Mouse (Mus musculus) common myeloid progenitor, adult 5-6 weeks (primary cell): ENCODE results near the gene 4930404H24Rik. TPM values are rescaled to one million over a fixed set of nuclear protein-coding genes. Genes with fewer than 3 reads are reported as not detected.
A peak's percentile ranks its signal among the peaks of the same experiment; 100 is the strongest.

Experiments
- ATAC-seq: replicated peaks from 2 replicates; pipeline ENCODE4 v1.8.0; 2016; ENCODE audit warnings: low read depth, mild to moderate bottlenecking, moderate TSS enrichment, inconsistent platforms; ENCODE audit not compliant: poor library complexity, severe bottlenecking
- total RNA-seq: library from RNA; stranded (forward); fragments of 200-1000, 187-1606 nt; gene quantifications from 2 replicates; pipeline ENCODE4 v1.2.3, GENCODE M21; 2017

4930404H24Rik gene
- total RNA-seq, 1 experiment from 2014 or later, result not detected

DNA sequence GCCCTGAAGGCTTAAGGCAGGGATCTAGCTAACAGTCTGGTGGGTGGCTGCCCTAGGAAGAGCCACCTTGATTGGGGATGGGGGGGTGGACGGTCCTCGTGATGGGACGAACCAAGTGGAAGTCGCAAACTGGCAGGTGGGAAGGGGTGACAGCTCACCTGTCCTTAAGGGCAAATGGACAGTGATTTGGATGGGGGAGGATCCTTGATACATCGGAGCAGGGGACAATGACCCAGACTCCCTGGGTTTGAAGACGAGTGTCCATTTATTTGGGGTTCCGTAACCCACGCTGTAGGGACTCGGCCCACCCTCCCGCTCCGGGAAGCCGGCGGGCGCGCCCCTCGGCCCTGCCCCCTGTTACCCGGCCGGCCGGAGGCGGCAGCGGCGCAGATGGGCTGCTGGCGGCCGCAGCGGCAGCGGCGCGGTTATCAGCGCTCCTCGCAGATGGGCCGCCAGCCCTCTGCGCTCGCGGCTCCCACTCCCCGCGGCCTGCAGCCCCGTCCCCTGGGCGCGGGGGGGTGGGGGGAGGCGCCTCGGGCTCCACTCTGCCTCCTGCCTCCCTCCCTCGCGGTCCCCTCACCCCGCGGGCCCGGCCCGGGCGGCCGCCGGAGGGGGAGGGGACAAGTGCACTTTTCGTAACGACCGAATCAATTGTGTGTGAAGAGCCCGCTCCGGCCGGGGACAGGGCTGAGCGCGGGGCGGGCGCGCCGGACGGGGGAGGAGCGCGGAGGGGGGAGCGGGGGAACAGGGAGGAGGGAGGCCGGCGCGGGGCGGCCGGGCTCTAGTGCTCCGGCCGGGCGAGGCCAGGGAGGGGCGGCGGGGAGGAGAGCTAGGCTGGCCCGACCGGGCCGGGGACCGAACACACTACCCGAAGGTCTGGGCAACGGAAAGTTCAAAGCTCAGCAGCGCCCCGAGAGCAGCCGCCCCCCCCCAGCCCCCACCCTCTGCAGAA lies 35.3 kb downstream of the 4930404H24Rik start:
- ATAC-seq, result no peak

DNA sequence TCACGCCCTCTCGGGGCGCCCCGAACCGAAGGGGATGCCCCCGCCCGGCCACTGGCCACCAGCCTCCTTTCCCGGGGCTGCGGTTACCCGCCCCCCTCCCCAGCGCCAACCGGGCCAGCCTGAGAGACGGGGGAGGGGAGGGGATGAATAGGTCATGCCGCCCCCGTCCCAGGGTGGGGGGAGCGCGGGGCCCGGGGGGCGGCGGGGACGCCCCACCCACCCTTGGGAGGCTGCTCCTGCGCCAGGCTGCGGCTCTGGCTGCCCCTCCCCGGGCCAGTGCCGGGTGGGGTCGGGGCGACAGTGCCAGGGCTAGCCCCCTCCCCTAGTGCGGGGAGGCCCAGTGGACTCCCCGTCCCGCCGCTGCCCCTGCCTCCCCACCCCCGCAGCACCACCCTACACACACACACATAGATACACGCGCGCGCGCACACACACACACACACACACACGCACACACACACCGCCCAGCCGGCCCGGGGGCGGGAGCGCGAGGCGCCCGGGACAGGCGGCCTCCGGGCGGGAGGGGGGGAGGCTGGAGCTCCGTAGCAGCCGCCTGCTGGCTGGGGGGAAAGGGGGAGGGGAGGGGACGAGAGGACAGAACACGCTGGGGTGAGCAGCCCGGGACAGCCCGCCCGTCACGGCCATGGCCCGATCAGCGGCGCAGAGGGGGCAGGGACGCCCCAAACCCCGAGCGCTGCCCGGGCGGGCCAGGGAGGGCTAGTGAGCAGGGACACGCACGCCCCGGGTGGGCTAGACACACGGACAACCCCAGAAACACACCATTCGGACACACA lies 36.2 kb downstream of the 4930404H24Rik start:
- no peak for ATAC-seq

DNA sequence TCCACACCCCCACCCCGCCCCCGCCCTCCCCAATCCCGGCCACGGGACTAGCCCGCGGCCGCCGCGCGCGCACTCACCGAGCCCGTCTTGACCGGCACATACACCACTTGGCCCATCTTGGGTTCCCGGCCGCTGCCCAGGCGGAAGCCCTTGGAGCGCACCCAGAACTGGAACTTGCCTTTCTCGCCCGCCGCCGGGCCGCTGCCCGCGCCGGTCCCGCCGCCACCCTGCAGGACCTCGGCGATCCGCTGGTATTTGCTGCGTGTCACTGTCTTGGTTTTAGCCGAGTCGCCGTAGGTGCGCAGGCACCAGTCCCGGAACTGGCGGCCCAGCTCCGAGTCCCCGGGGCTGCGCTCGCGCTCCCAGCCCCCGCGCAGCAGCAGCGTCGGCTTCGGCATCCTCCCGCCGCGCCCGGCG lies 36.8 kb downstream of the 4930404H24Rik start:
- ATAC-seq, result no peak

DNA sequence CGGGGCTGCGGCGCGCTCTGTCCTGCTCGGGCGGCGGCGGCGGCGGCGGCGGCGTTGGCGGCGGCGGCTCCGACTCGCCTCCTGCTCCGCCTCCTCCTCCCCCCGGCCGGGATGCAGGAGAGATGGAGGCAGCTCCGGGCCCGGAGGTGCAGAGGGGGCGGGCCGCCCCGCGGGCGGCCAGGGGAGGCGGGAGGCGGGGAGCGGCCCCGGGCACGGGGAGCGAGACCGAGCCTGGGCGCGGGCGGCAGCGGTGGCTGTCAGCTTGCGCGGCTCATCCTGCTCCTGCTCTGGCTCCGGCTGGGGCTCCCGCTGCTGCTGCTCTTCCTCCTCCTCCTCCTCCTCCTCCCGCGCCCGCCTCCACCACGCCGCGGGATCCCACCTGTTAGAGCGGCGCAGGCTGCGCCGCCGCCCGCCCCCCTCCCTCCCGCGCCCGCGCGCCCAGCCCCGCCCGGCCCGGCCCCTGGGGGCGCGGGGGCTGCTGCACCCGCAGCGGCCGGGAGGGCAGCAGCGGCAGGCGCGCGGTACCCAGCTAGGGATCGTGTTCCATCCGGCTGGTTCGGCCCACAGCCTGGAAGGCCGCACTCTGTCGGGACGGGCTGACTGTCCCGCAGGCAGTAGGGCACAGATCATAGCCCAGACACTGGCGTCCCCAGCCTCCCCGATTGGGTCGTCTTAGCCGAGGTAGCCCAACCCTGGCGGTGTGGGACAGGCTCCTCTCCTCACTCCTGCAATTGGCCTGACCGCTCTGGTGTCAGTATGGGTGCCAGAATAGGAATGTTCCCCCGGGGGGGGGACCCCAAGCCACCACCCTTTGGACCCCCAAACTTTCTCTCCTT lies 37.6 kb downstream of the 4930404H24Rik start, which contains the start of gene Nol4l:
Gene Nol4l (minus strand): TSS at position 41 of the 836 bp plus-strand sequence.
- no peak for ATAC-seq

DNA sequence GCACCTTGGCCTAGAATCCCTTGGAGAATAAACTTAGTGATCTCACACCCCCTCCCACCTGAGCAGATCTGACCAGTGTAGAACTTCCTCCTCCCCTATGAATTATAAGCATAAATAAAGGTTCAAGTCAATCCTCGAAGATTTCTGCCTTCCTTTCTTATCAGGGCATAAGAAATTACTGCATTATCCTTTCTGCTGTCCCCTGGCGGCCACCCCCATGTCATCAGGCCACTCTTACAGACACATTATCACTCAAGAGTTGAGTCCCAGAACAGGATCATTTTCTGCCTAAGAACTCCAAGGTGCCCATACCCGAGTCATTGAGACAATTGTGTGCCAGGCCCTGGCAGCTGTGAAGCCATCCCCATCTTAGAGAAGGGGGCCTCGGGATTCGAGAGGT lies 38.4 kb downstream of the 4930404H24Rik start:
- no peak for ATAC-seq

DNA sequence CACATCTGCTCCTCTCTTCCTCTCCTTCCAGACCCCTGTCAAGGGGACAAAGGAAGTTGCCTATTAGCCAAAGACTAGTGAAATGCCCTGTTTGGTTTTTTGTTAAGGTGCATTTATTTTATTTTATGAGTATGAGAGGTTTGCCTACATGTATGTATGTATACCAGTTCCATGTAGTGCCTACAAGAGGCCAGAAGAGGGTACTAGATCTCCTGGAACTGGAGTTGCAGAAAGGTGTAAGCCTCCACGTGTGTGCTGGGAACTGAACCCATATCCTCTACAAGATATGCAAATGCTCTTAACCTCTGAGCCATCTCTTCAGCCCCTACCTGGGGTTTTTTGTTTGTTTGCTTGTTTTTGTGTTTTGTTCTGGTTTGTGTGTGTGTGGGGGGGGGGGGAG lies 41.4 kb downstream of the 4930404H24Rik start:
- no peak for ATAC-seq

DNA sequence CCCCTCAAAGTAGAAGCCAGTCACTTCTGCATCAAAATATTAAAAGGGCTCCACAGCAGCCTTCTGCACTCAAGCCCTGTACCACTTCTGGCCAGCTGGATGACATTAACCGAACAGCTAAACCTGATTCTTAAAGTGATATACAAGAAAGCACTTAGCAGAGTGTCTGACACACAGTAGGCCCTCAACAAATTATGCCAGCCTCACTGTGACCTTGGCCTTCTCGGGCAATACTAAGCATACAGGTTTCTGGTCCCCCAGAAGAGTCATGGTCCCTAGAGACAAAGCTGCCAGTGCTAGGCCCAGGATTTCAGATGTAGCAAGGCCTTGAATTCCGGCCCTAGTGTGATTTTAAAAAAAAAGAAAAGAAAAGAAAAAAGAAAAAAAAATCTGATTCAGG lies 46.3 kb downstream of the 4930404H24Rik start:
- ATAC-seq, result no peak

DNA sequence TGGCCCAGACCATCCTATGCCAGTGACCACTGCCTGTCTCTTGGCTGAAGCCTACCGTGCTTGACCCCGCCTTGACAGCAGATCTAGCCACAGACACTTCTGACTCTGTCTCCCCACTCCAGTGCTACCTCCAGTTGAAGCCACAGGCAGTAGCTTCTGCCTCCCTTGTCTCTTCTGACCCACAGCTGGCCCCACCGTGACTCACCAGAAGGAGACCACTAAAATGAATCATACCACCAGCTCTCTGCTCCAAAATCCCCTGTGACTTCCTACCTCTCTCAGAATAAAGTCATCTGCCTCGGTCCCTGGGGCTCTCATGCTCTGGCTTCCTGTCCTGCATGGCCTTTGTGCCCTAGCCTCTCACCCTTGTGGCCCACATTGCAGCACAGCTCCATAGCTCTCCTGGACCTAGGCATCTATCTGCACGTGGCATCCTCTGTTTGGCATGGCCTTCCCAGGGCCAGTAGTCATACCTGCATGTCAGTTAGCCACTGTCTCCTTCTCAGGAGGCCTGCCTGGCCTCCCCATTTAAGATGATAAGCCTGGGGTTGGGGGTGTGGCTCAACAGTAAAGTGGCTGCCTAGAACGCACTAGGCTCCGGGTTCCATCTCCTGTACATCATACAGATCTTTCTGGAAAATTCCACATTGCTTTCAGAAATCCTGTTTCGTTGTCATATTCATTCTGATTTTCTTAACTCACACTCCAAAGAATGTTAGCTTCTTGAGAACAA lies 50.5 kb downstream of the 4930404H24Rik start:
- peak; percentile 4; the same call in 1 of the 2 replicates for ATAC-seq

Other genes with a start within 250 kb of the 4930404H24Rik start
- 12.3 and 13.2 TPM in 2 replicates for gene Kif3b, start 201.4 kb upstream of the 4930404H24Rik start, total RNA-seq
- gene Asxl1, start 147.0 kb upstream of the 4930404H24Rik start, total RNA-seq, result 27.6 and 42.3 TPM in 2 replicates
- gene Nol4l, start 37.2 kb downstream of the 4930404H24Rik start, total RNA-seq, result 7.3 and 7.4 TPM in 2 replicates
- 28.0 and 33.3 TPM in 2 replicates for gene Commd7, start 140.0 kb downstream of the 4930404H24Rik start, total RNA-seq
- 28.5 and 29.9 TPM in 2 replicates for gene Dnmt3b, start 156.7 kb downstream of the 4930404H24Rik start, total RNA-seq
- gene Dnmt3c, start 203.9 kb downstream of the 4930404H24Rik start, total RNA-seq, result not detected in 2 replicates
- 190 and 224 TPM in 2 replicates for gene Mapre1, start 248.5 kb downstream of the 4930404H24Rik start, total RNA-seq